Mouse (Mus musculus) liver, embryonic 13.5 days (tissue): ENCODE data around the gene Vps8. TPM values are rescaled to one million over a fixed set of nuclear protein-coding genes. Genes with fewer than 3 reads are reported as not detected.

Experiments
- ATAC-seq: fragments of 200-750 bp; cut with Nextera tagmentation; 2 replicates; pipeline ENCODE4 v1.8.0; 2017; ENCODE audit warnings: low read depth, mild to moderate bottlenecking, moderate number of reproducible peaks, moderate library complexity
- DNase-seq: peaks from one replicate; pipeline ENCODE4 v3.0.0; 2022
- H3K27ac ChIP-seq: fragments of 300-500 bp; sonication (generic); 2 replicates; pipeline ENCODE4 v1.5.1; 2015; ENCODE audit warnings: moderate library complexity, mild to moderate bottlenecking, inconsistent platforms
- H3K27me3 ChIP-seq: fragments of 300-500 bp; sonication (generic); 2 replicates; pipeline ENCODE4 v1.6.1; 2015; ENCODE audit warnings: mild to moderate bottlenecking, inconsistent platforms
- H3K36me3 ChIP-seq: fragments of 300-500 bp; sonication (generic); 2 replicates; pipeline ENCODE4 v1.6.1; 2015; ENCODE audit warnings: mild to moderate bottlenecking, inconsistent platforms
- H3K4me1 ChIP-seq: fragments of 300-500 bp; sonication (generic); replicated peaks from 2 replicates; pipeline ENCODE4 v1.6.1; 2015; ENCODE audit warnings: inconsistent platforms
- H3K4me2 ChIP-seq: fragments of 300-500 bp; sonication (generic); 2 replicates; pipeline ENCODE4 v1.6.1; 2015; ENCODE audit warnings: inconsistent platforms, mild to moderate bottlenecking, moderate library complexity
- H3K4me3 ChIP-seq: fragments of 300-500 bp; sonication (generic); replicated peaks from 2 replicates; pipeline ENCODE4 v1.5.1; 2015; ENCODE audit warnings: mild to moderate bottlenecking, inconsistent platforms
- H3K9ac ChIP-seq: fragments of 300-500 bp; sonication (generic); 2 replicates; pipeline ENCODE4 v1.6.1; 2015; ENCODE audit warnings: mild to moderate bottlenecking, inconsistent platforms
- H3K9me3 ChIP-seq: fragments of 300-500 bp; sonication (generic); replicated peaks from 2 replicates; pipeline ENCODE4 v1.6.1; 2016; ENCODE audit warnings: inconsistent platforms
- WGBS: fragments of 180-500 bp; shearing (Covaris S2); methylation state at CpG from one replicate; pipeline ENCODE4 v1.1.7; 2015; ENCODE audit not compliant: insufficient replicate concordance; 5-methylcytosine and 5-hydroxymethylcytosine counted together
- polyA plus RNA-seq: library from polyadenylated mRNA; unstranded; fragments of >200 nt; fragmentation: Nextera tagmentation; extraction: Ambion mirVana; gene quantifications from 2 replicates; pipeline ENCODE4 v1.2.1, GENCODE M21; 2015

Gene Vps8
- polyA plus RNA-seq, 1 experiment from 2014 or later: 5.3 TPM

GRCm38 (mm10) chr16:21631815-21632222 is 208.9 kb downstream of the Vps8 start:
- whole genome bisulfite sequencing: 54% methylated on average over 4 of the region's 4 CpGs

DNA sequence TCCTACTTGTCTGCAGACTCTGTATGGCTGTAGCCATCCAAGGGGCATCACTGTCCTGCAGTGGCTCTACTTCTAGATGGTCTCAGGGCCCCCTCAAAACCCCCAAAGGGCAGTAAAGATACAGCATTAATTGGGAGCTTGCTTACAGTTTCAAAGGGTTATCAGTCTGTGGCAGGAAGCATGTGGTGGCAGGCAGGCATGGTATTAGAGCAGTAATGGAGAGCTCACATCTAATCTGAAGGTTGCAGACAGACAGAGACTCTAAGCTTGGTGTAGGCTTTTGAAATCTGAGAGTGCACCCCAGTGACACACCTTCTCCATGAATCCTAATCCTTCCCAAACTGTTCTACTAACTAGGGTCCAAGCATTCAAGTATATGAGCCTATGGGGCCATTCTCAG is 211.5 kb downstream of the Vps8 start:
- Histone ChIP-seq H3K27me3 (no peaks in the 10 kb centered on the region), H3K27ac (no peak overlapping the region), H3K9me3 (no peaks in the 10 kb centered on the region), H3K4me1 (no peaks in the 10 kb centered on the region; the same call in 1 of the 2 replicates), H3K36me3 (no peaks in the 10 kb centered on the region), H3K4me2 (no peak overlapping the region), H3K9ac (no peak overlapping the region), H3K4me3 (no peak overlapping the region)
- no peak for DNase-seq
- peak; percentile 60; the same call in 1 of the 2 replicates for ATAC-seq

More at GRCm38 (mm10) chr16:21631815-21632222, 208.9 kb downstream of the Vps8 start:
- ATAC-seq (no peak), DNase-seq (no peak)
- no peak overlapping the region for H3K27ac ChIP-seq
- no peaks in the 10 kb centered on the region for H3K9me3 ChIP-seq
- H3K27me3 ChIP-seq: no peaks in the 10 kb centered on the region
- H3K4me2 ChIP-seq: no peak overlapping the region
- H3K4me1 ChIP-seq: no peaks in the 10 kb centered on the region
- H3K4me3 ChIP-seq: no peak overlapping the region
- H3K9ac ChIP-seq: no peak overlapping the region
- no peaks in the 10 kb centered on the region for H3K36me3 ChIP-seq

GRCm38 (mm10) chr16:21636156-21636853 is 213.4 kb downstream of the Vps8 start:
- ATAC-seq (no peak), DNase-seq (no peak)
- H3K27ac ChIP-seq: no peak overlapping the region
- no peaks in the 10 kb centered on the region for H3K36me3 ChIP-seq
- H3K4me2 ChIP-seq: no peak overlapping the region
- H3K9me3 ChIP-seq: no peaks in the 10 kb centered on the region
- H3K27me3 ChIP-seq: no peaks in the 10 kb centered on the region
- no peak overlapping the region for H3K9ac ChIP-seq
- H3K4me1 ChIP-seq: peaks cover 7% of the 10 kb centered on the region
- WGBS: 66% methylated on average over 5 of the region's 5 CpGs
- no peak overlapping the region for H3K4me3 ChIP-seq

DNA sequence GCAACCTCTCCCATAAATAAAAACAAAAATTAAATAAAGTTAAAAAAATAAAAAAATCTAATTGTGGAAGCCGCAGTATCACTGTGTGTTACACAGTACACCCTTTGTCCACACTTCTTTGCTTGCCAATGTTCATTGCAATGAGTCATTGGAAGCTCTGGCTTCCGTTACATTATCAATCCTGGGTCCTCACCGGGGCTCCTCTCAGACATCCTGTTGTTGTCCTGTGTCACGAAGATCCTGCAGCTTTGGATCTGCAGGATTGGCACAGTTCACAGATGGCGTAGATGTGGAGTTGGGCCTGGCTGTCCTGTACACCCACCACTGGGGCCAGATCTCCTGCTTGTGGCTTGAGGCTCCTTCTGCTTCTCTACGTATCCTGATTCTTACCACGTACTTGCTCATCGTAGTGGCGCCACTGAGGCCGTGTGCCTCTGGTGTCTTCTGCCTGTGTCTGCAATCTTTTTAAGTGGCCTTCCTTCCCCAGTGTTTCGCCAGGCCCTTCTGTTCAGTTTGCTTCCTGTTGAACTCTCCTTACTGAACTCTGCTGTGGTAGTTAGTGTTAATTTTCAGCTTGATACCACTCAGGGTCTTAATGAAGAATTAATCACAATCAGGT is 214.4 kb downstream of the Vps8 start:
- DNase-seq (no peak), ATAC-seq (no peak)
- Histone ChIP-seq H3K36me3 (no peaks in the 10 kb centered on the region), H3K27ac (no peak overlapping the region), H3K4me2 (no peak overlapping the region), H3K4me3 (no peak overlapping the region), H3K9ac (no peak overlapping the region), H3K9me3 (no peaks in the 10 kb centered on the region), H3K27me3 (no peaks in the 10 kb centered on the region), H3K4me1 (peaks cover 15% of the 10 kb centered on the region)
- WGBS: 52% methylated on average over 11 of the region's 11 CpGs

DNA sequence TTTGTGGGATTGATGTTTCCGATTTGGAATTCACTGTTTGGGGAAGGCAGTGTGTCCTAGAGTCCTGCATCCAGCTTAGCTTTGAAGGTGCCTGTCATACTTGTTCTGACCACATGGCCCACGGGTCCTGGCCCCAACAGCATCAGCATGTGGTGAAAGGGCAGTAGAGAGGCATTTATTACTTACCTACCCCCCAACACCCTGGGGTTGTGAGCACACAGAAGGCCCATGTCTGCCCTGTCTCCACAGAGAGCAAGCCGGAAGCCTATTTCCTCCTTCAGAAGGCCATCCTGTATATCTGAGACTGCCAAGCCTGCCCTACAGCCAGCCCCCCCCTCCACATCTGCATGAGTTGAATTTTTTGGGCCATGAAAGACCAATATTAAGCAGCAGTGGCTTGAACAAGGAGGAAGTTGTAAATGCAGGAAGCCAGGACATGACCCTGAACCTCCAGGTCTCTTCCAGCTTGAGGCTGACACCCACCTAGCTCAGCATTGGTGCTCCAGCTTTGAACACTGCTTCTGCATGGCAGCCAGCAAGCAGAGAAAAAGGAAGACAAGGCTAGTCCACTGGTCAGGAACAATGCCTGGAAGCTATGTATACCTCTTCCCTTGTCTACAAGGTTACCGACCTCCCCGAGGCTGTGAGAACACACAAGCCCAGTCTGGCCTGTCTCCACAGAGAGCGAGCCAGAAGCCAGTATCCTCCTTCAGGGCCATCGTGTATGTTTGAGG is 218.0 kb downstream of the Vps8 start:
- H3K36me3 ChIP-seq: no peaks in the 10 kb centered on the region
- H3K27ac ChIP-seq: peak overlapping the region; percentile 64; the same call in 1 of the 2 replicates
- H3K9ac ChIP-seq: no peak overlapping the region
- WGBS: 48% methylated on average over 7 of the region's 7 CpGs
- DNase-seq: no peak
- peaks cover 34% of the 10 kb centered on the region for H3K4me1 ChIP-seq
- H3K27me3 ChIP-seq: no peaks in the 10 kb centered on the region
- no peak overlapping the region for H3K4me3 ChIP-seq
- no peak overlapping the region for H3K4me2 ChIP-seq
- ATAC-seq: no peak
- no peaks in the 10 kb centered on the region for H3K9me3 ChIP-seq

GRCm38 (mm10) chr16:21641944-21642343 is 219.0 kb downstream of the Vps8 start:
- Histone ChIP-seq H3K4me2 (no peak overlapping the region), H3K27ac (peak overlapping the region; percentile 64), H3K4me3 (no peak overlapping the region), H3K36me3 (no peaks in the 10 kb centered on the region), H3K4me1 (peaks cover 34% of the 10 kb centered on the region), H3K9ac (no peak overlapping the region), H3K9me3 (no peaks in the 10 kb centered on the region), H3K27me3 (no peaks in the 10 kb centered on the region)
- peak; percentile 7; the same call in 1 of the 2 replicates for ATAC-seq
- DNase-seq: no peak
- 20% methylated on average over 3 of the region's 3 CpGs for WGBS

DNA sequence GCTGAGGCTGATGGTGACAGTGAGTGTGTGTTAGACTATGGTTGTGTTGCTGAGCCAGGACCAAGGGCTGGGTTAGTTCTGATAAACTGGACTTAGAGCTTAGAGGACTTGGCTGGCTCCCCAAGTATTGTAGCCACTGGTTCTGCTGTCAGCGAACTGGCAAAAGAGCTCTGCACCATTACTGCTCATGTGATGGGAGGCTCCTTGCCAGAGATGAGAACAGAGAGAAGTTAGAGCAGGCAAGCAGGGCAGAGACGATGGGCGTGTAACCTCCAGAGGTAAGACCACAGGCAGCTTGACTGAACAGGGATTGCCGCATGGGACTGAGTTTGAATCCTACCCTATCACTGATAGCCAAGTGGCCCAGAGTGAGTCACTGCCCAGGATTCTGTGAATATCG is 220.0 kb downstream of the Vps8 start:
- H3K9ac ChIP-seq: no peak overlapping the region
- WGBS: 76% methylated on average over 5 of the region's 5 CpGs
- no peak for ATAC-seq
- no peak overlapping the region for H3K4me3 ChIP-seq
- DNase-seq: no peak
- no peaks in the 10 kb centered on the region for H3K9me3 ChIP-seq
- H3K27ac ChIP-seq: peak overlapping the region; percentile 29; the same call in 1 of the 2 replicates
- no peaks in the 10 kb centered on the region for H3K27me3 ChIP-seq
- H3K36me3 ChIP-seq: no peaks in the 10 kb centered on the region
- peaks cover 34% of the 10 kb centered on the region for H3K4me1 ChIP-seq
- H3K4me2 ChIP-seq: no peak overlapping the region

DNA sequence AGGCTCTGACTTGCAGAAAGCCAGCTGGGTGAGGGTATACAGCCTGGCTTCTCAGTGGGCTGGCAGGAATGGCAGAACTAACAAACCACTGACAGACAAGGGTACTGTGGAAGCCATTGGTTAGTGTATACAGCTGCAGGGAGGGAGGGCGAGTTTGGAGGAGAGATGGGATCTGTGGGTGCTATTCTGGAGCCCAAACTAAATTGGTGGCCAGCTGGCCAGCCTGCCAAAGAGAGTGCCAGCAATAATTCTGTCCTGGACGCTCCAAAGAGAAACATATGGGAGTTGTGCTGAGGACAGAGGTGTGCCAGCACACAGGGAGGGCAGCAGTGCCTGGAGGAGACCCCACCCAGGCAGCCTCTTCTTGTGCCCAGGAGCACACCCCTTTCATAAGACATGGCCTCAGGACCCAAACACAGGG is 220.7 kb downstream of the Vps8 start:
- no peaks in the 10 kb centered on the region for H3K27me3 ChIP-seq
- no peak overlapping the region for H3K9ac ChIP-seq
- DNase-seq: no peak
- peaks cover 34% of the 10 kb centered on the region for H3K4me1 ChIP-seq
- 56% methylated on average over 2 of the region's 2 CpGs for WGBS
- 0 out of 2 replicates have a peak overlapping the region, but pooled peaks have one; percentile 8 for H3K4me3 ChIP-seq
- no peaks in the 10 kb centered on the region for H3K36me3 ChIP-seq
- H3K27ac ChIP-seq: peak overlapping the region; percentile 79
- no peak for ATAC-seq
- H3K4me2 ChIP-seq: peak overlapping the region; percentile 35; the same call in 1 of the 2 replicates
- no peaks in the 10 kb centered on the region for H3K9me3 ChIP-seq

- peaks cover 36% of the 10 kb centered on the region for H3K4me1 ChIP-seq
- WGBS: 52% methylated on average over 17 of the region's 17 CpGs
- 0 out of 2 replicates have a peak overlapping the region, but pooled peaks have one; percentile 8 for H3K4me3 ChIP-seq
- H3K9me3 ChIP-seq: no peaks in the 10 kb centered on the region
- no peaks in the 10 kb centered on the region for H3K27me3 ChIP-seq
- DNase-seq: no peak
- no peak overlapping the region for H3K9ac ChIP-seq
- H3K36me3 ChIP-seq: no peaks in the 10 kb centered on the region
- H3K4me2 ChIP-seq: peak overlapping the region; percentile 35; the same call in 1 of the 2 replicates
- peak overlapping the region; percentile 79 for H3K27ac ChIP-seq
- peak; percentile 71 for ATAC-seq
Measured at GRCm38 (mm10) chr16:21644066-21644561, 221.2 kb downstream of the Vps8 start.

- Histone ChIP-seq H3K9me3 (no peaks in the 10 kb centered on the region), H3K27me3 (no peaks in the 10 kb centered on the region), H3K4me3 (no peak overlapping the region), H3K36me3 (no peaks in the 10 kb centered on the region), H3K9ac (no peak overlapping the region), H3K27ac (peak overlapping the region; percentile 79; the same call in 1 of the 2 replicates), H3K4me2 (0 out of 2 replicates have a peak overlapping the region, but pooled peaks have one; percentile 35), H3K4me1 (peaks cover 38% of the 10 kb centered on the region)
- WGBS: 69% methylated on average over 3 of the region's 3 CpGs
- DNase-seq (no peak), ATAC-seq (no peak)
Measured at GRCm38 (mm10) chr16:21644574-21644973, 221.7 kb downstream of the Vps8 start.

DNA sequence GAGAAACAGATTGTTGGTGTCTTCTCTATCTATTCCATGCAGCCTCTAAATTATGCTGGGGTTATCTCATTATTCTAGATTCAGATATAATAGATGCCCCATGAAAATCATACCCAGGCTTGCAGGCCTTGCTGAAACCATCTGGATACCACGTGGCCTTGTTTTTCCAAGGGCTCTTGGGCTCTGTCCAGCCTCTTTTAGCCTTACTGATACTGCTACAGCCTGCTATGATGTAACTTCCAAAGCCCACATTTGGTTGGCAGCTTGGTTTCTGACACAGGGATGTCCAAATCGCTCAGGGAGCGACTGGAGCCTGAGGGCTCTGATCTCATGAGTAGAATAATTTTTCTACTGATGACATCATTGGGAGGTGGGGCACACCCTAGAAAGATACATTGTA is 223.0 kb downstream of the Vps8 start:
- Histone ChIP-seq H3K27me3 (no peaks in the 10 kb centered on the region), H3K36me3 (no peaks in the 10 kb centered on the region), H3K4me2 (no peak overlapping the region), H3K9ac (no peak overlapping the region), H3K27ac (no peak overlapping the region), H3K4me3 (no peak overlapping the region), H3K4me1 (peaks cover 35% of the 10 kb centered on the region), H3K9me3 (no peaks in the 10 kb centered on the region)
- no peak for DNase-seq
- WGBS: 74% methylated on average over 3 of the region's 3 CpGs
- no peak for ATAC-seq
